Mouse (Mus musculus): Measurements from ENCODE around the gene Ralb.

Ralb gene

DNA sequence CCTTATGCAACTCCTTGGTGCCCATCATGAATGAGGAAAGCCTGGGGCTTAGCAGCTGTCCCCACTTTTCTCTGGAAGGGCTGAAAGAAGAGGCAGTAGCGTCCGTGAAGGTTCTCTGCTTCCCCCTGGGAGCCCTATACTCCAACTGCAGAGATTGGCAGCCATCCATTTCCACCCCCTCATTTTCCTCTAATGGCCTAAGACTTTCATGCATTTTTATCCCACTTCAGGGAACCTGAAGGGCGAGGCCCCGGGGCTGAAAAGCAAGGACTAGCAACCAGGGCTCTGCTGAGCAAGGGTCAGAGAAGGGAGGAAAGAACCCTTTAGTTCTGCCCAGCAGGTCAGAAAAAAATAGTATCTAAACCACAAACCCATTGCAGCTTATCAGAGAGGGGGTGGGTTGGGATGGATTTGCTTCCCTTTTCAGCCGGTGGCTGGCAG is 20.4 kb upstream of the Ralb start:
- peak; percentile 58 to 61 for DNase-seq (ENCODE audit: low spot score in 2 of 2)

DNA sequence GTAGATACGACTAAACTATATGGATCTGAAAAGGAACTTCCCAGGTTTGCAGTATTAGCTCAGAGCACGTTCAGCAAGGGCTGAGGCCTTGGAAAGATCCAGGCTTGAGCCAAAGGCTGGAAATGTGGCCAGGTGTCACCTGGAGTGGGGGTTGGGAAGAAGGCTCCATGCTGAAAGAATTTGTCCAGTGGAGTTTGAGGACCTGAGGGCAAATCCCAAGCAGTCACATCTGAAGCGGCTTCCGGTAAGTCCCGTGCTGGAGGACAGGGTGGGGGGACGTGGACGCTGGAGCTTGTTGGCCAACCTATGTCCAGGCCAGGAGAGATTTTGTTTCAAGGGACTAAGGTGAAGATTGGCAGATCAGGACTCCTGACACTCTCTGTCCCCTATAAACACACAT is 19.2 kb upstream of the Ralb start:
- DNase-seq (ENCODE audit: low spot score in 2 of 2) = no peak

DNA sequence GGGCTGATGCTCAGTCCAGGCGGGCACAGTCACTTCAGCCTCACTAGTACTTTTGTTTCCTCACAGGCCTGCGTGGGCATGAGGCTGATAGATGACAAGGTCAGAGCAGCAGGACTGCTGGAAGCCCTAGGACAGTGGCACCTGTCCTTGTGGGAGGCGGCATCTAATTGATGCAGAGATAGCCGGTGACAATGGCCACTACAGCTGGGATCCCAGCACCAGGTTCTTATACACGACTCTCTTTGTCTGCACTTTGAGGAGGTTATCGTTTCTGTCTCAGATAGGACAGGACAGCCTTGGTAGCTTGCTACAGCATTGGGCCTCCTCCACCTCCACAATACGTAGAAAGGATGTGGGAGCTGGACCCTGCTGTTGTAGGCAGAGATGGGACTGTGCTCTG is 18.8 kb upstream of the Ralb start:
- DNase-seq (ENCODE audit: low spot score in 2 of 2) = no peak

DNA sequence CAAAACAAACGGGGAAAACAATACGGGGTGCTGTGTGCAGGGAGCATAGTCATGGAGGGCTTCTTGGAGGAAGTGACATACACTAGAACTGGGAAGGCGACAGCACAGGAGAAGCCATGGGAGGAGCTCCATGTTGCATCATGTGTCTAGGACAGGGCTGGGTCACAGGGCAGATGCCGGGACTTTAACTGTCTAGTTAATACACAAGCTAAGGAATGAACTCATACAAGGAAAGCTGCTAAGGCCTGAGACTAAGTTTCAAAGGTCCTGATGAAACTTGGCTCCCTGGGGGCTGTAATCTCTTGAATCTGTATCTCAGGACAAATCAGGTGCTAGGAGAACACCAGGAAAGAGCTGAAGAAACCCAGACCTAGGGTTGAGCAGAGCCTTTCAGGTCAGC is 18.1 kb upstream of the Ralb start:
- DNase-seq (ENCODE audit: low spot score in 2 of 2) = no peak

DNA sequence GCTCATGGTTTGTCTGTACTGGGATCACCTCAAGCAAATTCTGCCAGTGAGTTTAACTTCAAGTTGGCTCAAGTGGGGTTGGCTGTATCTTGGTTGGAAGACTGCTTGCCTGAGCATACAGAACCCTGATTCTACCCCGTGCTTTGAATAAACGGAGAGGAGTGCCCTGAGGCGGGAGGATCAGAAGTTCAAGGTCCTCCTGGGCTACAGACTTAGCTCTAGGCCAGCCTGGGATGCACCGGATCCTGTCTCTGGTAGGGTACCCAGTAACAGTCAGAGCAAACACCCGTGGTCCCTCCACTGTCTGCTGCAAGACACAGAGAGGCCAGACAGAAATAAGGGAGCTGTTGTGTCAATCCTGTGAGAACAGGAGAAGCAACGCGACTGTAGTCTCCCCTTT is 17.1 kb upstream of the Ralb start:
- no peak for DNase-seq (ENCODE audit: low spot score in 2 of 2)

DNA sequence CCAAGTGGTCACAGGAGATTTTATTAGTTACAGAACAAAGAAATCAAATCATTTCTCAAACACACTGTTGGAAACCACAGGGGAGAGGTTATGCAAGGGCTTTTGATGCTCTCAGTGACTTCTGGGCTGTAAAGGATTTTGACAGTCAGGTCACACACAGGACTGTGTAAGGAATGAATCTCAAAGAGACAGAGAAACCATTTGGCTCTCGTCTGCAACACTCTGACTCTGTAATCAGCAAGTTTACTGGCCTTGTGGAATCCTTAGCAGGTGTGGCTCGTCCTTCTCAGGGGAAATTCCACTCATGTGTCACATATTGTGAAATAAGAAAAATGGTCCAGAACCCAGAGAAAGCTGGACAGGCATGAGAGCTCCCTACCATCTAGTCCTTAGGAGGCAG is 16.4 kb upstream of the Ralb start:
- DNase-seq (ENCODE audit: low spot score in 2 of 2) = no peak

DNA sequence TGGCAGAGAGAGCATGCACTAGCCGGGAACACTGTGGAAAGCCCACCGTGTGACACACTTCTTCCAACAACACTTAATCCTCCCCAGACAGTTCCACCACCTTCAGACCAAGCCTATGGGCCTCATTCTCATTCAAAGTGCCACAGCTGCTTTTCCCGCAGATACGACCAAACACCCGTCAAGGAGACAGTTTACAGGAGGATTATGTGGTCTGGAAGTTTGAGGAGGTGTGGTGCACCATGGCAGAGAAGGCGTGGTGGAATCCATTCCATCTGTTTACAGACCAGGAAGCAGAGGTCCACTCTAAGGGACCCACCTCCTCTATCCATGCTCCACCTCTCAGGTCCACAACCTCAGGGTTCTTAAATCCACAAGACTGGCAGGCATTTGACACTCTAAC is 14.7 kb upstream of the Ralb start:
- DNase-seq (ENCODE audit: low spot score in 2 of 2) = no peak

DNA sequence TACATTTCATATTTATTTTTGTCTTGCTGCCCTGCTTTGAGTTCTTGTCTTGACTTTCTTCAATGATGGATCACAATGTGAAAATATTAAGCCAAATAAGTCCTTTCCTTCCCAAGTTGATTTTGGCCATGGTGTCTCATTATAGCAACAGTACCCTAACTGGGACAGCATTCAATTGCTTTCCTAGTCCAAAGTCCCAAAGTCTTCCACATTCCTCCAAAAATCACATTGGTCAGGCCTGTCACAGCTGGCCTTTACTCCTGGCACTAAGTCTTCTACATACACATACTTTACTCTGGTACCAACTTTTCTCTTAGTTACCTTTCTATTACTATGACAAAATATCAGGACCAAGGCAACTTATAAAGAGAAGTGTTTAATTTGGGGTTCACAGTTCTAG is 14.2 kb upstream of the Ralb start:
- DNase-seq (ENCODE audit: low spot score in 2 of 2) = no peak

DNA sequence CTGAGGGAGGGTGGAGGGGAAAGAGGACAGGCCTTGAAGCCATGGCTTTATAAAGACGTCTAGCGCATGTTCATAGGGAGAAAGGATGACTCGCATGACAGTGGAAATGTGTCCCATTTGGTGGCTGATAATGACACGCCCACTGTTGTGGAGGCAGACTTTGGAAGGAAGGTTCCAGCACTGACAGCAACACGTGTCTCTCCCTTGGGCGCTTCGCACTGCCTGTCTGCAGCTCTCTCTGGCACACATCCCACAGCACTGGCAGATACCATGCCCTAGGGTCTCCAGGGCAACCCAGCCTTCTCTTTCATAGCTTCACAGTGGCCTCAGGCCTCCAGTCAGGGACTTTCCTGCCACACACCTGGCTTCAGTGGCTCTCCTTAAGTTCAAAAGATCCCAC is 13.5 kb upstream of the Ralb start:
- DNase-seq (ENCODE audit: low spot score in 2 of 2) = peak in 1 of 2 experiments; percentile 51

DNA sequence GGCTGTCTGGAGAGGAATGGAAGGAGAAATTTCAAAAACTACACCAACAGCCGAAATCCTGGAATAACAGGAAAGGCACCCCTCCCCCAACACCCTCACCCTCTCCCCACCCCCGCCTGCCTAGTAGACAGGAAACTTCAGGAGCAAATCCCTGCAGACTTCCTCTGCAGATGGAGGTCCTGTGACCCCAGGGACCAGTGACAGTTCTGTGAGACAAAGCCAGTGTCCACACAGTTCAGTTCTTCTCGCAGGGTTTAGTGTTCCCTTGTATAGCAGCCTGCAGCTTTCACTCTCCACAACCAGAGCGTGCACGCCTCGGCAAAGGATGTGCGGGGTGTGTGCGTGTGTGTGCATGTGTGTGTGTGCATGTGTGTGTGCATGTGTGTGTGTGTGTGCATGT is 6.3 kb upstream of the Ralb start:
- DNase-seq (ENCODE audit: low spot score in 2 of 2) = no peak

DNA sequence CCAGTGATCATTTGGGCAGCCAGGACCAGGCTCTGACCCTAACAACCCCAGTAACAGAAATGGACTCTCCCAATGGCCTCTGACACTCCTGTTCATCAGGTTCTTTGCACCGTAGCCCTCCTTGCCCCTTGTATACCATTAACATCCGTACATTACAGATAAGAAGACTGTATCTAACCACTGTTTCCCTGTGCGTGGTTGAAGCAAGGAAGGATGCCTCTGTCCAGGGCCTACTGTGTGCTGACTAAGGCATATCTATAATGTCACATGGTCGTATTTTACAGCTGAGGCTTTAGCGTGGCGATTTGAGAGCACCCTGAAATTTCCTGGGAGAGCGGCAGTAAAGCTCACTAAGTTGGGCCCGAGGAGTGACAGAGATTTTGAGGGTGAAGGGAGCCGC is 5.8 kb upstream of the Ralb start:
- DNase-seq (ENCODE audit: low spot score in 2 of 2) = no peak

DNA sequence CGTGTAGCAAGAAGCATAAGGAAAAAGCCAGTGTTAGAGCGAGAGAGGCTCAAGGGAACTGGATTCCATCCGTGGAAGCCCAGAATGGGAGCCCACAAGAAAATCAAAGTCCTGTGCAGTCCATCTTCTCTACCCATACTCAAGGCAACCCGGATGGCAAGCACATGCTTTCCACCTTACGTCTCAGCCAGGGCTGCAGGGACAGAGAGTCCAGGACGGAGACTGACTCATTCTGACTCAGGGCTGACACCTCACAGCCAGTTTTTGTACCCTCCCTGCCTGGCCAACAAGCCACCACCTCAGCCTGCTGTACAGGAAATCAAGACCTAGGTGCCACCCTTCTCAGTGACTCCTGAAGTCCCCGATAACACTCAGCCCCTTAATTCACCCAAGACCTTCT is 4.9 kb upstream of the Ralb start:
- no peak for DNase-seq (ENCODE audit: low spot score in 2 of 2)

DNA sequence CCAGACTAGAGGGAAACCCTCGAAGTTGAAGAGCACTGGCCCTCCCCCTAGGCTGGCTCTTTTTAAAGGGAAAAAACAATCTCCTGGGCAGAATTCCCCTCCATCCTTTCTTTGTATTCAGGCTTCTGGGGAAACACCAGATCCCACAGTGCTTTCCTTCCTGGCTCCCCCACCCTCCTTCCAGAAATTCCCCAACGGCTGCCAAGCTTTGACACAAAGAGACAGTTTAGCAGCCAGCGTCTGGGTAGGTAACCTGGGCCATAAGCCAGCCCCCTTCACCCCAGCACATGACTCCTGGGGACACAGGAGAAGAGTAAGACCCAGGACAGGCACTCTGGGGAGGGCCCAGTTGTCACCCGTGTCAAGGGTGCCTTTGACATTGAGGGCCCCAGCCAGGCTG is 4.0 kb upstream of the Ralb start:
- DNase-seq (ENCODE audit: low spot score in 2 of 2) = peak; percentile 43

DNA sequence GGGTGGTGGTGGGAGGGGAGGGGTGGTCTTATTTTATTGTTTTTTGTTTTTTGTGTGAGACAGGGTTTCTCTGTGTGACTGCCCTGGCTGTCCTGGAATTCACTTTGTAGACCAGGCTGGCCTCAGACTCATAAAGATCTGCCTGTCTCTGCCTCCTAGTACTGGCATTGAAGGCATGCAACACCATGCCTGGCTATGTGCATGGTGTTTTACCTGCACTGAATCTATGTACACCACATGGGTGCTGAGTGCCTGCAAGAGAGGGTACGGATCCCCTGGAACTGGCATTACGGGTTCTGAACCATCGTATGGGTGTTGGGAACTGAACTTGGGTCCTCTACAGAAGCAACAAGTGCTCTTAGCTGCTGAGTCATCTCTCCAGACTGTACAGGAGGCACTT is 1.4 kb upstream of the Ralb start:
- no peak for DNase-seq (ENCODE audit: low spot score in 2 of 2)

DNA sequence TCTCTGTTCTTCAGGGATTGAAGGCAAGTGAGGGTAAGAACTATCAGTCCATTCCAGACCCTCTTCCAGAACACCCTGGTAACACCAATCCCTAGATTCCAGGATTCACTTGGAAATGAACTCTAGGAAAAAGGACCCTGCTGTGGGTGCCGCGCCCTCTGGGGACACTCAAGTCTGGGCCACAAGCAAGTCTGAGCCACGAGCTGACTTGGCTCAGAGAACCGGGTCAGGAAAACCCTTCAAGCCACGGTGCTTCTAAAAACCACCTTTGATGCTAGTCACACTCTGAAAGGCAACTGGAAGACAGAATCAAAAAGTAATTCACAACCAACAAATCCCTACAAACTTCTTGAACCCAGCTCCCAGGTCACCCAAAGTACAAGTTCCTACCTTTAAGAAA is 786 bp downstream of the Ralb start:
- no peak for DNase-seq (ENCODE audit: low spot score in 2 of 2)

DNA sequence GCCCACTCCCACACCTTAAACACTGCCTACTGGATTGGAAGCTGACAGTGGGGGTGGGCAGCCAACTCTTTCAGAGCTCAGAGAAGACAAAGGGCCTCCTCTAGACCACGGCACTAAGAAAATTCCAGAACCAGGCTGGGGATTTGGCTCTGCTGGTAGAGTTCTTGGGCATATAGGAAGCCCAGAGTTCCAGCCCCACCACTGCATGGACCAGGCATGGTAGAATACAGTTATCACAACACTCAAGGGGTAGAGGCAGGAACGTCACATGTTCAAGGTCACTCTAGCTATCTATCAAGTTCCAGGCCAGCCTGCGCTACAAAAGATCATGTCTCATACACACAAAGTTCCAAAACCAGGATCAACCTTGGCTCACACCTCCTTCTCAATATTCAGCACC is 1.4 kb downstream of the Ralb start:
- DNase-seq (ENCODE audit: low spot score in 2 of 2) = no peak

DNA sequence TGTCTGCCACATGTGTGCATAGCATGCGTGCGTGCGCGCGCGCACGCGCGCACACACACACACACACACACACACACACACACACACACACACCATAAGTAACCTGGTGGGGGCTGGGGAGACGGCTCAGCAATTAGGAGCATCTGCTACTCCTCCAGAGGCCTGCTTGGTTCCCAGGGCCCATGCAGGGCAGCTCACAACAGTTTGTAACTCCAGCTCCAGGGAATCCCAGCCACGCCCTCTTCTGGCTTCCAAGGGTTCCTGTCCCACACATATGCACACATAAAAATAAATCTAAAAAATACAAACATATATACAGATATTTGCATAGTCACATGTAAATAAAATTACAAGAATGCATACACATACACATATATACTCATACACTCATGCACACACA is 1.9 kb downstream of the Ralb start:
- no peak for DNase-seq (ENCODE audit: low spot score in 2 of 2)

DNA sequence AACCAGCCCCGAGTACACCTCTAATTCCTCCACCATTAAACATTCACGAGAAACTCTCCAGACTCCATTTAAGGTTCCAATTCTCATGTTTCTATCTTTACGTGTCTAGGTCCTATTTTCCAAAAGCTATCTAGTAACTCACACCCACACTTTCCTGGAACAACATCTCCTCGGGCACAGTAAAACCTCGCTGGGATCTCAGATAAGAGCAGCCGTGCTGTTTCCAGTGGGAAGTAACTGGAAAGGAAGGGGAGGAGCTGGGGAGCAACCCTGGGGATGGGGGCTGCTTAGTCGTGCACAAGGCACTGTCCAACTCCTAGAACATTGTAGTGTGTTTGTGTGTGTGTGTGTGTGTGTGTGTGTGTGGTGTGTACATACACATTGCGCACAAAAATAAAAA is 2.7 kb downstream of the Ralb start:
- no peak for DNase-seq (ENCODE audit: low spot score in 2 of 2)

DNA sequence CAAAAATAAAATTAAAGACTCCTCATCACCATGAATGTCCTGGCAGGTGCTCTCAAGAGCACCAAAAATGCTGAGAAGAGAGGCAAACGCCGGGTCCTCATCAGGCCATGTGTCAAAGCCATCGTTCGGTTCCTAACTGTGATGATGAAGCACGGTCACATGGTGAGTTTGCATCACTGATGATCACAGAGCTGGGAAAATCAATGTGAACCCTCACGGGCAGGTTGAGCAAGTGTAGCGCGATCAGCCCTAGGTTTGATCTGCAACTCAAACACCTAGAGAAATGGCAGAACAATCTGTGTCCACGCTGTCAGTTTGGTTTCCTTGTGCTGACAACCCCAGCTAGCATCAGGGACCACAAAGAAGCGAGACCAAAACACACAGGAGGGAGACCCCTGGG is 5.1 kb downstream of the Ralb start:
- DNase-seq (ENCODE audit: low spot score in 2 of 2) = no peak

DNA sequence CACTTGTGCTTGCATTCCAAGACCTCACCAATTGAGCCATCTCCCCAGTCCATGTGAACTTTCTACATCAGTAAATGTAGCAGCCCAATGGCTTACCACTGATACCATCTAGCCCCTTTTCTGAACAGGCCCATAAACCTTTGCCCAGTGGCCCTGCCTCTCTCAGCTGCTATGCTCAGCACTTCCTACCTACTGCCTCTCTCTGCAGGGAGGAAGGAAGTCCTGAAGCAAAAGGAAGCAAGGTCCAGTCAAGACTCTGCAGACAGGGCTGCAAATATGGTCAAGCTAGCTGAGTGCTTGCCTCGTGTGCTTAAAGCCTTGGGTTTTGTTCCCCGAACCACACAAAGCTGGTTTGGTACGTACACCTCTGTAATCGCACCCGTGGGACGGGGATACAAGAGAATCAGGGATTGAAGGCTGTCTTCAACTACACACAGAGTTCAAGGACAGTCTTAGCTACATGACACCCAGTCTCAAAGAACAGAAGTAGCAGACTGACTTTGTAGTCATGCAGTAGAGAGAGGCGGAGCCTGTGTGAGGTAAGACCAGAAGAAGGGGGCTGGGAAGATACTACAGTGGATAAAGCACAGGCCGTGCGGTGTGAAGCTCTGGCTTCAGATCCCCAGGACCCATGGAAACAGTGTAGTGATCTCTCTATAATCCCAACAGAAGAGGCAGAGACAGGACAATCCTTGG is 5.9 kb downstream of the Ralb start:
- DNase-seq (ENCODE audit: low spot score in 2 of 2) = no peak

DNA sequence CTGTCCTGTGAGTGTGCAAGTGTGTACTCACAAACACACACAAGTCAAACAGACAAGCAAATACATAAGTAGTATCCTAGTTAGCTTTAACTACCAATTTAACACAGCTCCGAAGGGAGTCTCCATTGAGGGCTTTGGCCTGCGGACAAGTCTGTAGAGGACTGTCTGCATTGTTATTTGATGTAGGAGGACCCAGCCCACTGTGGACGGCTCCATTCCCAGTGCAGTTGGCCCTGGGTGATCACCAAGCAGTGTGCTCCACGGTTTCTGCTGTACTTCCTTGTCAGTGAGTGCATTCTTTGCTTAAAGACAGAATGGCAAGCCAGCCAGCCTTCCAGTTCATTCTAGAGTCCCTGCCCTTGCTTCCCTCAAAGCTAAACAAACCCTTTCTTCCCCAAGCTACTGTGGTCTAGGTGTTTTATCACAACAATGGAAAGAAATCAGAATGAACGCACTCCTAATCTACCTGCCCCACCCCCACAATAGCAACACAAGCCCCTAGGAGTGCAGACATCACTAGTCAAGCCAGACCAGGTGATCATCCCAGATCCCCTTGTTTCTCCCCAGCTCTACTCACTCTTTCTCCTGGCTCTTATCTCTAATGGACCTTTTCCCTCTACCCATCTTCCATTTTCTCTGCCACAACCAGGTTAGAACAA is 7.1 kb downstream of the Ralb start:
- no peak for DNase-seq (ENCODE audit: low spot score in 2 of 2)

DNA sequence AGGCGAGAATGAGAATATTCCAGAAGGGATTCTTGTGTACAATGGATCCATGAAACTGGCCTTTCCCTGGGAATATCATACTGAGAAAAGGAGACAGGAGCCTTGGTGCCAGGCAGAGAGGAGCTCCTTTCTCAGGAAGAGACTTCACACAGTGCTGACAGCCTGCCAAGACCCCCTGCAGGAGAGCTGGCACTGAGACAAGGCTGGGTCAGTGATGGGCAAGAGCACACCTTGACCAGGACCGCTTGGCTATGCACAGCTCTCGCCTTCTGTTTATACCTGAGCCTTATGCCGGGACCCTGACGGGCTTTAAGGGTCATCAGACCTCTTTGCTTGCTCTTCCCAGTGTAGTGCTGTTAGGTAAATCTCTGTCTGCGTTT is 9.2 kb downstream of the Ralb start:
- no peak for DNase-seq (ENCODE audit: low spot score in 2 of 2)

DNA sequence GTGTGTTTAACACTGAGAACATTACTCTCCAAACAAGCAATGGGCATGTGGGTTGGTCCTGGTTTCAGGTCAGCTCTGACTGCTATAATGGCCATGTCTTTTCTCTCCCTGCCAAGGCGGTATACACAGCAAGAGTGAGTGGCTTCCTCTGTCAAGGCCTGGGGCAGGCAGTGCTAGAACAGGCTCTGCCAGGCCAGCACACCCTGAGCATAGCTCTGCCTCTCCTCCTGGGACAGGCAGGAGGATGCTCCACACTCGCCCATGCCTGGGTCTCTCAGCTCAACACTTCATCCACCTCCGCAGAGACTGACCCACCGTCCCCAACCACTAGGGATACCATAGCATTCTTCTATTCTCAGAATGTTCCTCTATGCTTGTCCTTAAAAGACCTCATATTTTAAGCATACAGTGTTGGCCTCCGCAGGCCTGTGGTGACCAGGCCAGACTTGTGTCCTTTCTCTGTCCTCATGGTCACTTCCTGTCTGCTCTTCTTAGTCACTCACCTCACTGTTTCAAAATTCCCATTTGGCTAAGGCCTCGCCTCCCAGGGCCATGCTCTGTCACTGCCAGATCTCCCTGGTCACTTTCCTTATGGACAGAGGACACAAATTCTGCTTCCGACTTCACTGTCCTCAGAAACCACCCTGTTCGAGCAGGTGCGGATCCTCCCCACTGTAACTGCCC is 9.7 kb downstream of the Ralb start:
- DNase-seq (ENCODE audit: low spot score in 2 of 2) = no peak
